Mouse (Mus musculus) myocyte (in vitro differentiated cells): Measurements from ENCODE around the gene Pfdn6.

ENCODE experiments used
- E2F4 ChIP-seq: IDR thresholded peaks from one replicate; pipeline ENCODE4 v1.6.1; 2011; ENCODE audit warnings: mild to moderate bottlenecking, control low read depth, moderate library complexity; ENCODE audit not compliant: insufficient read depth
- MAX ChIP-seq: IDR thresholded peaks from one replicate; pipeline ENCODE4 v1.6.1; 2011; ENCODE audit warnings: low read depth, mild to moderate bottlenecking, control low read depth
- MYOG ChIP-seq, 3 experiments: IDR thresholded peaks; one replicate each; pipeline ENCODE4 v1.6.1; 2011; ENCODE audit warnings: control low read depth in 2 of 3, low read depth in 2 of 3, mild to moderate bottlenecking in 2 of 3; ENCODE audit not compliant: insufficient read length in 2 of 3, control insufficient read depth in 1 of 3, insufficient read depth in 1 of 3
- POLR2A ChIP-seq: IDR thresholded peaks from one replicate; pipeline ENCODE4 v1.6.1; 2011; ENCODE audit warnings: low read depth, mild to moderate bottlenecking, control low read depth, moderate library complexity; ENCODE audit not compliant: insufficient read length
- POLR2AphosphoS2 ChIP-seq: IDR thresholded peaks from one replicate; pipeline ENCODE4 v1.6.1; 2011; ENCODE audit warnings: low read depth, control low read depth; ENCODE audit not compliant: insufficient read length
- TCF12 ChIP-seq: IDR thresholded peaks from one replicate; pipeline ENCODE4 v1.6.1; 2011; ENCODE audit warnings: mild to moderate bottlenecking, control low read depth; ENCODE audit not compliant: poor library complexity, insufficient read depth, severe bottlenecking
- TCF3 ChIP-seq: IDR thresholded peaks from one replicate; pipeline ENCODE4 v1.6.1; 2011; ENCODE audit warnings: low read depth, control low read depth; ENCODE audit not compliant: insufficient read length

DNA sequence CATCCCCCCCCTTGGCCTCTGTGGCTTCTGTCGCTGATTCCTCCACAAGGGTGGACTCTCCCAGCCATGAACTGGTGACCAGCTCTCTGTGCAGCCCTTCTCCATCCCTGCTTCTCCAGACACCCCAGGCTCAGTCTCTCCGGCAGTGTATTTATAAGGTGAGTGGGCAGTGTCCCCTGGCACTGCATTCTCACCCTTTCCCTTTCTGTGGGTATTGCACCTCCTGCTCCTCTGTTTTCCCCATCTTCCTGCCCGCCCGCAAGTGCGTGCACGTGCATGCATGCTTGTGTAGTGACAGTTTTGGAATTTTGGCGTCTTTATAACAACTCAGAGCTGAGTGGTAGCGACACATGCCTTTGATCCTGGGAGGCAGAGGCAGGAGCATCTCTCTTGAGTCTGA lies 26.2 kb downstream of the Pfdn6 start:
- TF ChIP-seq POLR2A (no peak), POLR2AphosphoS2 (no peak), TCF12 (no peak), MYOG (IDR thresholded peaks at IDR 0.05; ENCODE audit: control insufficient read depth in 1 of 3, insufficient read depth in 1 of 3, insufficient read length in 2 of 3, low read depth in 2 of 3) (no peak), TCF3 (no peak), MAX (no peak), E2F4 (no peak)
